Mouse (Mus musculus): ENCODE data around the gene Tenm3.

DNA sequence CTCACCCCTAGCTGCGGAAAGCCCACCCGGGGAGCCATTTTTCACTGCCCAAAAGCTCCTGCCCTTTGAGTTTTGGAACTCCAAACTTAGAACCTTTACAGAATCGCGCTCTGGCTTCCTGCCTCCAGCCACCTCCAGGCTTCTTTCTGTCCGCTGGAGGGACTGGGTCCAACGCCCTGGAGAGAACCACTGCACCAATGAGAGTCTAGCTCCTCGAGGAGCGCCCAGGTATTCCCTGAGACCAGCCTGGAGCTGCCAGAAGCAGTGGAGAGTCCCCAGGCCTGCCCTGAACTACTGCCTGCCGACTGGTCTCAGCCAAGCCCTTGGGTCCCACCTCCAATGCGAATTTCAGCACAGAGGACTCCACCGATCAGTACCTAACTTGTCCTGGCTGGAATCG lies 1.2 kb upstream of the Tenm3 start:
- no peak for TF ChIP-seq CTCF (IDR thresholded peaks at IDR 0.05; ENCODE audit: control insufficient read depth, insufficient read depth, insufficient read length)
- TF ChIP-seq FOSL1 (IDR thresholded peaks at IDR 0.05; ENCODE audit: insufficient read depth, low read length, poor library complexity, severe bottlenecking), result no peak
- TF ChIP-seq MYOG (IDR thresholded peaks at IDR 0.05; ENCODE audit: control insufficient read depth, extremely low read depth, insufficient read length), result no peak
- TF ChIP-seq USF1 (IDR thresholded peaks at IDR 0.05; ENCODE audit: low read depth), result no peak
- TF ChIP-seq MAX (IDR thresholded peaks at IDR 0.05), result no peak
